Mouse (Mus musculus) MEL (cell line): ENCODE data around the gene Osbpl10. TPM values are rescaled to one million over a fixed set of nuclear protein-coding genes. Genes with fewer than 3 reads are reported as not detected.

Experiments used
- DNase-seq: peaks from one replicate; pipeline ENCODE4 v3.0.0; 2011; ENCODE audit warnings: low read depth, low spot score
- H3K27ac ChIP-seq: 2 replicates; pipeline ENCODE4 v1.5.1; 2012; ENCODE audit warnings: low read depth, mild to moderate bottlenecking, control low read depth, low read length, moderate library complexity; ENCODE audit not compliant: control insufficient read depth
- H3K27me3 ChIP-seq, 2 experiments: fragments of 150-350 bp in 1 of 2; sonication (generic) in 1 of 2; 2 replicates each; pipeline ENCODE4 v1.6.1; 2012; ENCODE audit warnings: low read length in 2 of 2, mild to moderate bottlenecking in 2 of 2, improper control_type of control experiment in 1 of 2, moderate library complexity in 1 of 2; ENCODE audit not compliant: insufficient read depth in 2 of 2, control insufficient read depth in 1 of 2
- H3K36me3 ChIP-seq, 2 experiments: 2 replicates each; pipeline ENCODE4 v1.6.1; 2012 to 2014; ENCODE audit warnings: low read length in 2 of 2, improper control_type of control experiment in 1 of 2, inconsistent platforms in 1 of 2, mild to moderate bottlenecking in 1 of 2; ENCODE audit not compliant: insufficient read depth in 2 of 2, control insufficient read depth in 1 of 2
- H3K4me1 ChIP-seq, 2 experiments: fragments of 150-350 bp in 1 of 2; sonication (generic) in 1 of 2; 2 replicates each; pipeline ENCODE4 v1.6.1; 2012; ENCODE audit warnings: low read length in 2 of 2, improper control_type of control experiment in 1 of 2, mild to moderate bottlenecking in 1 of 2; ENCODE audit not compliant: insufficient read depth in 2 of 2, control insufficient read depth in 1 of 2
- H3K4me3 ChIP-seq, 2 experiments: fragments of 150-350 bp in 1 of 2; sonication (generic) in 1 of 2; 2 replicates each; pipeline ENCODE4 v1.5.1; 2012; ENCODE audit warnings: low read depth in 2 of 2, low read length in 2 of 2, mild to moderate bottlenecking in 2 of 2, moderate library complexity in 2 of 2, control low read depth in 1 of 2, improper control_type of control experiment in 1 of 2; ENCODE audit not compliant: control insufficient read depth in 1 of 2, insufficient read depth in 1 of 2
- H3K79me2 ChIP-seq: 2 replicates; pipeline ENCODE4 v1.6.1; 2012; ENCODE audit warnings: mild to moderate bottlenecking, low read length, moderate library complexity; ENCODE audit not compliant: control insufficient read depth, poor library complexity, insufficient read depth
- H3K9ac ChIP-seq: 2 replicates; pipeline ENCODE4 v1.6.1; 2012; ENCODE audit warnings: low read depth, mild to moderate bottlenecking, control low read depth, low read length, moderate library complexity; ENCODE audit not compliant: control insufficient read depth, poor library complexity, severe bottlenecking
- H3K9me3 ChIP-seq: fragments of 150-350 bp; sonication (generic); replicated peaks from 2 replicates; pipeline ENCODE4 v1.6.1; 2012; ENCODE audit warnings: mild to moderate bottlenecking, low read length, improper control_type of control experiment, moderate library complexity; ENCODE audit not compliant: insufficient read depth
- CHD1 ChIP-seq: IDR thresholded peaks from 2 replicates; pipeline ENCODE4 v1.6.1; 2012; ENCODE audit warnings: low read depth, mild to moderate bottlenecking, inconsistent platforms, low read length, improper control_type of control experiment
- CHD2 ChIP-seq: IDR thresholded peaks from 2 replicates; pipeline ENCODE4 v1.6.1; 2011; ENCODE audit warnings: low read length, improper control_type of control experiment
- CTCF ChIP-seq, 3 experiments: IDR thresholded peaks in 2 of 3; conservative IDR thresholded peaks in 1 of 3; 2 replicates each; pipeline ENCODE4 v1.5.1; 2011 to 2012; ENCODE audit warnings: low read length in 3 of 3, low read depth in 2 of 3, mild to moderate bottlenecking in 2 of 3, improper control_type of control experiment in 1 of 3, inconsistent platforms in 1 of 3, mixed read lengths in 1 of 3, moderate library complexity in 1 of 3; ENCODE audit not compliant: control insufficient read depth in 1 of 3, insufficient read depth in 1 of 3, poor library complexity in 1 of 3, severe bottlenecking in 1 of 3
- EP300 ChIP-seq, 2 experiments: IDR thresholded peaks; 2 replicates each; pipeline ENCODE4 v1.6.1; 2011; ENCODE audit warnings: improper control_type of control experiment in 2 of 2, low read length in 2 of 2, low read depth in 1 of 2, mild to moderate bottlenecking in 1 of 2
- ETS1 ChIP-seq: IDR thresholded peaks from 2 replicates; pipeline ENCODE4 v1.6.1; 2012; ENCODE audit warnings: low read depth, mild to moderate bottlenecking, inconsistent platforms, low read length, improper control_type of control experiment, moderate library complexity
- GABPA ChIP-seq: IDR thresholded peaks from 2 replicates; pipeline ENCODE4 v1.6.1; 2012; ENCODE audit warnings: low read depth, mild to moderate bottlenecking, inconsistent platforms, low read length, improper control_type of control experiment, moderate library complexity
- GATA1 ChIP-seq: IDR thresholded peaks from 2 replicates; pipeline ENCODE4 v1.6.1; 2011; ENCODE audit warnings: low read depth, low read length, improper control_type of control experiment
- MAFK ChIP-seq: IDR thresholded peaks from 2 replicates; pipeline ENCODE4 v1.6.1; 2011; ENCODE audit warnings: low read depth, mild to moderate bottlenecking, low read length, improper control_type of control experiment, borderline replicate concordance
- MAX ChIP-seq: IDR thresholded peaks from 2 replicates; pipeline ENCODE4 v1.6.1; 2011; ENCODE audit warnings: low read length, improper control_type of control experiment
- MEF2A ChIP-seq: IDR thresholded peaks from 2 replicates; pipeline ENCODE4 v1.6.1; 2014; ENCODE audit warnings: low read depth, mild to moderate bottlenecking, inconsistent platforms, low read length, improper control_type of control experiment; ENCODE audit not compliant: poor library complexity, insufficient replicate concordance, severe bottlenecking; ENCODE audit errors: extremely low read depth
- MXI1 ChIP-seq: IDR thresholded peaks from 2 replicates; pipeline ENCODE4 v1.6.1; 2011; ENCODE audit warnings: mild to moderate bottlenecking, low read depth, low read length, improper control_type of control experiment
- NELFE ChIP-seq: IDR thresholded peaks from 2 replicates; pipeline ENCODE4 v1.6.1; 2011; ENCODE audit warnings: low read depth, low read length, improper control_type of control experiment
- NRF1 ChIP-seq: IDR thresholded peaks from 2 replicates; pipeline ENCODE4 v1.6.1; 2014; ENCODE audit warnings: low read depth, mild to moderate bottlenecking, inconsistent platforms, low read length, improper control_type of control experiment, moderate library complexity; ENCODE audit not compliant: poor library complexity, insufficient read depth, severe bottlenecking
- POLR2AphosphoS2 ChIP-seq: IDR thresholded peaks from 2 replicates; pipeline ENCODE4 v1.6.1; 2011; ENCODE audit warnings: low read length, improper control_type of control experiment
- RAD21 ChIP-seq: IDR thresholded peaks from 2 replicates; pipeline ENCODE4 v1.6.1; 2011; ENCODE audit warnings: mild to moderate bottlenecking, low read depth, low read length, improper control_type of control experiment
- RCOR1 ChIP-seq: IDR thresholded peaks from 2 replicates; pipeline ENCODE4 v1.6.1; 2012; ENCODE audit warnings: low read depth, mild to moderate bottlenecking, inconsistent platforms, low read length, improper control_type of control experiment
- SIN3A ChIP-seq: IDR thresholded peaks from 2 replicates; pipeline ENCODE4 v1.6.1; 2012; ENCODE audit warnings: low read length, improper control_type of control experiment, inconsistent platforms
- SMC3 ChIP-seq: IDR thresholded peaks from 2 replicates; pipeline ENCODE4 v1.6.1; 2011; ENCODE audit warnings: low read depth, low read length, improper control_type of control experiment
- TAL1 ChIP-seq: IDR thresholded peaks from 2 replicates; pipeline ENCODE4 v1.6.1; 2012; ENCODE audit warnings: mild to moderate bottlenecking, inconsistent platforms, low read length, moderate library complexity, mixed read lengths
- TBP ChIP-seq: IDR thresholded peaks from 2 replicates; pipeline ENCODE4 v1.8.0; 2011; ENCODE audit warnings: low read depth, low read length, improper control_type of control experiment
- UBTF ChIP-seq: IDR thresholded peaks from 2 replicates; pipeline ENCODE4 v1.6.1; 2012; ENCODE audit warnings: low read depth, mild to moderate bottlenecking, inconsistent platforms, low read length, improper control_type of control experiment, moderate library complexity, borderline replicate concordance; ENCODE audit not compliant: insufficient read depth
- ZC3H11A ChIP-seq: IDR thresholded peaks from 2 replicates; pipeline ENCODE4 v1.6.1; 2012; ENCODE audit warnings: low read depth, mild to moderate bottlenecking, inconsistent platforms, low read length, improper control_type of control experiment
- polyA plus RNA-seq, 2 experiments: library from polyadenylated mRNA; stranded (reverse) in 1 of 2; unstranded in 1 of 2; fragments of >175 nt in 1 of 2; fragments of >200 nt in 1 of 2; gene quantifications; 2 replicates each; pipeline versions ENCODE4 v1.2.1 to v1.2.4; 2012; ENCODE audit warnings: low replicate concordance in 2 of 2, low read depth in 1 of 2; ENCODE audit not compliant: insufficient read length in 2 of 2, insufficient read depth in 1 of 2, missing spikeins in 1 of 2
- total RNA-seq: library from RNA; depleted of rRNA; stranded (reverse); fragments of 300-350 nt; gene quantifications from 2 replicates; pipeline ENCODE4 v1.2.3, GENCODE M21; 2012

The Osbpl10 gene
- total and polyA plus RNA-seq, 3 experiments, result not detected

DNA sequence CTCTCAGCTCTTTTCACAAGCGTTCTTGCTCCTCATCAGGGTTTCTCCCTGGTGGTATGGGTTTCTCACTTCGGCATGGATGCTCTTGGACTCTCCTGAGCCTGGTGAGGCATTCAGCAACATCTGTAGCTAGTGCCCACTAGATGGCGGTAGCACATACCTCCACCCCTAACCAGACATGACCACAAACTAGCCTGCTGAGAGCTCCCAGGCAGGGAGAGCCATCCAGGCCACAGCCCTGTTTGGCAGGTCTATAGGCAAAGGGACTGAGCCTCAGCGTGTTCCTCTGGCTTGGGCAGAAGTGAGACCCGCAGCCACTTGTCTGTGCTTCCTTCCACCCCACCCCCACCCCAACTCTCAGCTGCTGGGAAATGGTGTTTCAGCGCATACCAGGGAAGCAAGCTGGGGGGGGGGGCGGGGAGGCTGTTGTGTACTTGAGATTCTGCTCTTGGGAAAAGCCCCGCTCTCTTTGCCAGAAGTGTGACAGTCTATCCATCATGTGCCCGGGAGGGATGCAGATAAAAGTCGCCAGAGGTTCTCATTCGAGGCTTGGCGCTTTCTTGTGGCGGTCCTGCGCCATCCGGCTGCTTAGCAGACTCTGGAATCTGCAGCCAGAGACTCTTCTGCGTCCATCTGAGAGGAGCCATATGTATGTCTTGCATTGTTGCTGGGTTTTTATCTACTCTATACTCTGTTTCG lies 110.1 kb downstream of the Osbpl10 start:
- Histone ChIP-seq H3K27me3 (no peaks in the 10 kb centered on the region), H3K4me1 (no peaks in the 10 kb centered on the region), H3K79me2 (no peaks in the 10 kb centered on the region), H3K9me3 (no peaks in the 10 kb centered on the region), H3K27ac (no peak overlapping the region), H3K9ac (no peak overlapping the region), H3K4me3 (no peak overlapping the region), H3K36me3 (no peaks in the 10 kb centered on the region)
- TF ChIP-seq CTCF (IDR thresholded peaks at IDR 0.05 in 2 of 3, conservative IDR thresholded peaks at IDR 0.05 in 1 of 3; ENCODE audit: control insufficient read depth in 1 of 3, insufficient read depth in 1 of 3, low read depth in 2 of 3, low read length in 3 of 3, poor library complexity in 1 of 3, severe bottlenecking in 1 of 3), result peak; percentile 16 to 23 (median 23); a peak in 4 of 6 replicates
- TF ChIP-seq CHD1, result no peak
- TF ChIP-seq POLR2AphosphoS2, result no peak
- TF ChIP-seq EP300 (IDR thresholded peaks at IDR 0.05; ENCODE audit: low read depth in 1 of 2, low read length in 2 of 2), result no peak
- peak; percentile 6 for TF ChIP-seq RAD21
- TF ChIP-seq SIN3A, result no peak
- DNase-seq, result peak; percentile 4

DNA sequence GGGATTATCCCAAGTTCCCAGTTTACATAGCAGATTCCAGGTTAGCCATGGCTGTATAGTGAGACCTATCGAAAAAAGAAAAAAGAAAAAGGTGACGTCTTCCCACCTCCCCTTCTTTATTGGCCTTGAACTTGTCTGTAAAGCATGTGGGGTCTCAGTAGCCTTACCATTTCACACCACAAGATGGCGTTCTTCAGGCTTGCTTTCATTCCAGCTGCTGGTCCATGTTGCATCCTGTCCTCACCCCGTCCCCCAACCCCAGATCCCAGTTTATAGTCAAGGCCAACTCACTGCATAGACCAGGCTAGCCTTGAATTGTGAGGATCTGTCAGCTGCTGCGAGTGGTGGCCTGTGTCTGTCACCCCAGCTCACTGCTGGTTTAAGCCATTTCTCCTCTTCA lies 111.3 kb downstream of the Osbpl10 start:
- Histone ChIP-seq H3K9me3 (no peaks in the 10 kb centered on the region), H3K79me2 (no peaks in the 10 kb centered on the region), H3K9ac (no peak overlapping the region), H3K36me3 (no peaks in the 10 kb centered on the region), H3K27me3 (no peaks in the 10 kb centered on the region), H3K4me1 (no peaks in the 10 kb centered on the region), H3K4me3 (no peak overlapping the region), H3K27ac (no peak overlapping the region)
- no peak for DNase-seq
- TF ChIP-seq NELFE (no peak), RCOR1 (no peak), POLR2AphosphoS2 (no peak), MAX (no peak), ETS1 (no peak), ZC3H11A (no peak)

DNA sequence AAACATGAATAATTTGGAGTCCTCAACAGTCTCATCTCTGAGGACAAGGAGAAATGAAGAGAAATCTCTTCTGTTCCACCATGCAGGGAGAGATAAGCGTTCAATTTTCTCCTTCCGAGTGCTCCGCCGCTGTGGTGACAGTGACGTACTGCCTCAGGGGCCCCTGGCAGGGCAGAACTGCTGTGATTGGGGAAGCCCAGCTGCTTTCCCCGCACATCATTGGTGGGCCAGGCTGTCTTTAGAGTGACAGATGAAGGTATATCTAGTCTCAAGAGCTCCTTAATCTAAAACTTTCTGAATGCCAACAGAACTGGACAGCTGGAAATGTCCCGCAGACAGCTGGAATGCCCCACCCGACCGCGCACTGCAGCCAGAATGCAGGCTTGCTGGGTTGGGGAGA lies 118.1 kb downstream of the Osbpl10 start:
- Histone ChIP-seq H3K36me3 (no peaks in the 10 kb centered on the region), H3K79me2 (no peaks in the 10 kb centered on the region), H3K27me3 (no peaks in the 10 kb centered on the region), H3K9me3 (no peaks in the 10 kb centered on the region), H3K4me3 (no peak overlapping the region), H3K4me1 (no peaks in the 10 kb centered on the region), H3K9ac (no peak overlapping the region), H3K27ac (no peak overlapping the region)
- DNase-seq, result no peak
- TF ChIP-seq ETS1, result no peak
- no peak for TF ChIP-seq TBP
- TF ChIP-seq CHD2, result no peak
- TF ChIP-seq UBTF, result no peak
- no peak for TF ChIP-seq NELFE
- no peak for TF ChIP-seq SMC3
- TF ChIP-seq NRF1, result no peak
- no peak for TF ChIP-seq RCOR1
- no peak for TF ChIP-seq GATA1
- no peak for TF ChIP-seq MEF2A
- no peak for TF ChIP-seq TAL1
- no peak for TF ChIP-seq MAFK
- TF ChIP-seq MXI1, result no peak
- no peak for TF ChIP-seq GABPA
